9 mouse cellular contexts compared by ENCODE assay signal in the genomic region with DNA sequence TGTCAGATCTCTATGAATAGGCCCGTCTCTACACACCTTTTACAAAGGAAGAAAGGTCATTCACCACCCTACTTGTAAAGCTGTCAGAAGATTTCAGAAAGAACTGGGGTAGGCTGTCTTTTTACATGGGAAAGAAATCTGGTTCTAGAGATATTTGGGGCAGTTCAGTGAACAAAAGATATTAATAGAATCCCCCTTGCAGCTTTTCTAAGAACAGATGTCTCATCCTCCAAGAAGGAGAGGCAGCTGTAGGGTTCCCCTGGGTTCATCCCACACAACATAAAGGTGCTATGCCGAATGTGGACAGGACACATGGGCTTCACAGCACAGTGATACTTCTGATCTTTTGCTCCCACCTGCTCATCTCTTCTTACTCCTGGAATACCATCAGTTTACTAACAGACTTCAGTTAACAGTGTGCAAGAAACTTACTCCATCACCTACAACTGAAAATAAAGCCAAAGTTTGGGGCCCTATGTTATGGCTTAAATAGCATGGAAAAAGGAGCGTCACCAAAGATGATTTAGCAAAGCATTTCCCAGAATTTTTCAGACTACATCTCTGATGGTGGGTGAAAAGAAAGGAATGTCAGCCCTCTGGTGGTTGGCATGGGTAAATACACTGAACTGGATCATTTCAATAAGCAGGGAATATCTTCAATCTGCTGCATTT.
A peak's percentile ranks its signal among the peaks of the same experiment; 100 is the strongest.
DNase-seq lines count a peak whose midpoint lies in the region; ATAC-seq and TF ChIP-seq lines count a peak whose summit lies in the region.
"Had no signal": no experiment of that assay in that cellular context is flagged by ENCODE, and none has a peak within 500 bp of the region (broad histone marks: within the 10 kb centered on the region; RNA-seq: fewer than 3 reads in every experiment).

No protein-coding gene starts in this region.

- H3K36me3 ChIP-seq in kidney, postnatal 0 days (ENCODE audit: insufficient read depth, low read length), result no peaks in the 10 kb centered on the region
- no peaks in the 10 kb centered on the region for H3K36me3 ChIP-seq in kidney, adult 2 months (ENCODE audit: control insufficient read depth, insufficient read depth, low read length)
- no peaks in the 10 kb centered on the region for H3K36me3 ChIP-seq in forebrain, embryonic 16.5 days (ENCODE audit: control insufficient read depth, insufficient read depth)
- H3K36me3 ChIP-seq in neural tube, embryonic 13.5 days, result no peaks in the 10 kb centered on the region
- H3K36me3 ChIP-seq: neural tube, embryonic 12.5 days had no signal

- H3K4me3 ChIP-seq in kidney, postnatal 0 days (replicated peaks; ENCODE audit: low read depth, low read length), result no peak overlapping the region
- H3K4me3 ChIP-seq in kidney, adult 2 months (ENCODE audit: insufficient read depth, low read depth, low read length), result no peak overlapping the region
- H3K4me3 ChIP-seq in forebrain, embryonic 16.5 days (replicated peaks; ENCODE audit: low read length), result no peak overlapping the region
- H3K4me3 ChIP-seq in neural tube, embryonic 13.5 days, result no peak overlapping the region
- H3K4me3 ChIP-seq: neural tube, embryonic 12.5 days had no signal

- no peak overlapping the region for H3K9ac ChIP-seq in kidney, postnatal 0 days (ENCODE audit: low read depth, low read length)
- H3K9ac ChIP-seq in forebrain, embryonic 16.5 days (replicated peaks; ENCODE audit: low read depth, low read length), result no peak overlapping the region
- H3K9ac ChIP-seq in neural tube, embryonic 13.5 days, result no peak overlapping the region
- H3K9ac ChIP-seq: neural tube, embryonic 12.5 days had no signal

- no peak overlapping the region for H3K27ac ChIP-seq in kidney, postnatal 0 days
- no peak overlapping the region for H3K27ac ChIP-seq in kidney, adult 2 months (ENCODE audit: insufficient read depth, low read depth, low read length)
- no peak overlapping the region for H3K27ac ChIP-seq in forebrain, embryonic 16.5 days (ENCODE audit: low read length)
- peak overlapping the region; percentile 34; the same call in 1 of the 2 replicates for H3K27ac ChIP-seq in neural tube, embryonic 13.5 days (replicated peaks)
- H3K27ac ChIP-seq: neural tube, embryonic 12.5 days had no signal

- intact Hi-C loops in gastrocnemius, postnatal 36 days (cut with DNase I), result no loop called here

- TF ChIP-seq CTCF in kidney, postnatal 0 days (IDR thresholded peaks at IDR 0.05; ENCODE audit: low read depth), result peak; percentile 76
- TF ChIP-seq CTCF in kidney, adult 2 months (conservative IDR thresholded peaks at IDR 0.05; ENCODE audit: insufficient read depth, insufficient read length, low read depth, low read length), result no peak

- no peak for ATAC-seq in kidney, postnatal 0 days (replicated peaks; ENCODE audit: low FRiP score, low read depth)
- peak; percentile 49; the same call in 1 of the 2 replicates for ATAC-seq in forebrain, embryonic 16.5 days
- no peak for ATAC-seq in neural tube, embryonic 13.5 days (ENCODE audit: low read depth)

- DNase-seq in kidney, postnatal 0 days (ENCODE audit: low spot score), result peak; percentile 60
- no peak for DNase-seq in kidney, adult 2 months
- peak; percentile 24 for DNase-seq in R1 (ENCODE audit: low read depth, low spot score)
- no peak for DNase-seq in adrenal gland, postnatal 10 days
- DNase-seq in spleen, postnatal 4 days (ENCODE audit: low spot score in 2 of 2), result no peak
- no peak for DNase-seq in gastrocnemius, postnatal 36 days

- no peaks in the 10 kb centered on the region for H3K4me1 ChIP-seq in kidney, postnatal 0 days (replicated peaks; ENCODE audit: insufficient read depth, low read length)
- no peaks in the 10 kb centered on the region for H3K4me1 ChIP-seq in kidney, adult 2 months (ENCODE audit: control insufficient read depth, insufficient read depth, low read length)
- H3K4me1 ChIP-seq in forebrain, embryonic 16.5 days (replicated peaks; ENCODE audit: control insufficient read depth, insufficient read depth, low read length), result 0 out of 2 replicates have a peak, but pooled peaks cover 3% of the 10 kb centered on the region
- peaks cover 9% of the 10 kb centered on the region; the same call in 1 of the 2 replicates for H3K4me1 ChIP-seq in neural tube, embryonic 13.5 days (replicated peaks)
- H3K4me1 ChIP-seq: neural tube, embryonic 12.5 days had no signal

- no peak for TF ChIP-seq POLR2A in kidney, adult 2 months (IDR thresholded peaks at IDR 0.05; ENCODE audit: low read depth, low read length)

- WGBS in kidney, postnatal 0 days, result 54% methylated on average over 3 of the region's 3 CpGs
- WGBS in kidney, adult 2 months, result 48% methylated on average over 3 of the region's 3 CpGs
- 60% methylated on average over 3 of the region's 3 CpGs for WGBS in forebrain, embryonic 16.5 days
- 58% methylated on average over 3 of the region's 3 CpGs for WGBS in neural tube, embryonic 13.5 days

- no peaks in the 10 kb centered on the region for H3K9me3 ChIP-seq in kidney, postnatal 0 days (replicated peaks; ENCODE audit: low read length)
- no peaks in the 10 kb centered on the region for H3K9me3 ChIP-seq in forebrain, embryonic 16.5 days (ENCODE audit: control insufficient read depth, low read length)
- H3K9me3 ChIP-seq in neural tube, embryonic 13.5 days, result no peaks in the 10 kb centered on the region
- H3K9me3 ChIP-seq: neural tube, embryonic 12.5 days had no signal

- no peaks in the 10 kb centered on the region for H3K27me3 ChIP-seq in kidney, postnatal 0 days (ENCODE audit: insufficient read depth, low read length)
- no peaks in the 10 kb centered on the region for H3K27me3 ChIP-seq in kidney, adult 2 months (replicated peaks; ENCODE audit: control insufficient read depth, insufficient read depth, low read length)
- no peaks in the 10 kb centered on the region for H3K27me3 ChIP-seq in forebrain, embryonic 16.5 days (replicated peaks; ENCODE audit: control insufficient read depth, insufficient read depth, low read length)
- no peaks in the 10 kb centered on the region for H3K27me3 ChIP-seq in neural tube, embryonic 13.5 days
- H3K27me3 ChIP-seq: neural tube, embryonic 12.5 days had no signal

- H3K4me2 ChIP-seq in kidney, postnatal 0 days (ENCODE audit: low read length), result no peak overlapping the region
- H3K4me2 ChIP-seq in forebrain, embryonic 16.5 days (ENCODE audit: low read length), result no peak overlapping the region
- H3K4me2 ChIP-seq in neural tube, embryonic 13.5 days, result no peak overlapping the region
- H3K4me2 ChIP-seq: neural tube, embryonic 12.5 days had no signal

Comparison
In these comparisons a context has a peak if more than half of its experiments do, and no peak if none do; other contexts are left out.
1. DNase-seq: peak in kidney, postnatal 0 days (single experiment) and R1 (single experiment); none in kidney, adult 2 months (single experiment), adrenal gland, postnatal 10 days (single experiment), spleen, postnatal 4 days (0 of 2) and gastrocnemius, postnatal 36 days (0 of 2).